Mouse (Mus musculus): ENCODE measurements at regions not wholly inside any gene's neighbourhood (a gene's known extent, or its start where the extent isn't known, plus 50 kb on each side); places are given as distances from the start of the nearest gene placed in this dataset.
A peak's percentile ranks its signal among the peaks of the same experiment; 100 is the strongest.

- DNase-seq, result peak in 1 of 2 experiments; percentile 18
Measured at GRCm38 (mm10) chr8:77774551-77775335, 50.5 kb upstream of the Ednra start.

GRCm38 (mm10) chr8:77775526-77775925 is 51.3 kb upstream of the Ednra start:
- DNase-seq, result no peak

GRCm38 (mm10) chr8:77777597-77777996 is 53.3 kb upstream of the Ednra start:
- DNase-seq, result no peak

- no peak for DNase-seq
Measured at GRCm38 (mm10) chr8:77785676-77786255, 61.5 kb upstream of the Ednra start.

- DNase-seq, result peak; percentile 23 to 26
Measured at GRCm38 (mm10) chr8:77794911-77795310, 70.6 kb upstream of the Ednra start.

- peak in 1 of 2 experiments; percentile 5 for DNase-seq
Measured at GRCm38 (mm10) chr8:77803147-77803903, 79.1 kb upstream of the Ednra start.

GRCm38 (mm10) chr8:77804536-77804935 is 80.3 kb upstream of the Ednra start:
- no peak for DNase-seq

- no peak for DNase-seq
Measured at GRCm38 (mm10) chr8:77804956-77805355, 80.7 kb upstream of the Ednra start.

GRCm38 (mm10) chr8:77805657-77806056 is 81.4 kb upstream of the Ednra start:
- DNase-seq, result no peak

- peak in 1 of 2 experiments; percentile 6 for DNase-seq
Measured at GRCm38 (mm10) chr8:77814796-77815647, 90.8 kb upstream of the Ednra start.

- DNase-seq, result no peak
Measured at GRCm38 (mm10) chr8:77815648-77815971, 91.3 kb upstream of the Ednra start.

- DNase-seq, result no peak
Measured at GRCm38 (mm10) chr8:77816217-77816616, 92.0 kb upstream of the Ednra start.

- DNase-seq, result no peak
Measured at GRCm38 (mm10) chr8:77825786-77826185, 101.5 kb upstream of the Ednra start.

- DNase-seq, result no peak
Measured at GRCm38 (mm10) chr8:77826255-77826654, 102.0 kb upstream of the Ednra start.

- no peak for DNase-seq
Measured at GRCm38 (mm10) chr8:77828079-77828478, 103.8 kb upstream of the Ednra start.

- DNase-seq, result no peak
Measured at GRCm38 (mm10) chr8:77829126-77829748, 105.0 kb upstream of the Ednra start.

- DNase-seq, result no peak
Measured at GRCm38 (mm10) chr8:77829764-77830163, 105.5 kb upstream of the Ednra start.

GRCm38 (mm10) chr8:77834283-77834682 is 110.0 kb upstream of the Ednra start:
- DNase-seq, result no peak

- no peak for DNase-seq
Measured at GRCm38 (mm10) chr8:77836902-77837489, 112.7 kb upstream of the Ednra start.

GRCm38 (mm10) chr8:77842392-77843139 is 118.3 kb upstream of the Ednra start:
- DNase-seq, result no peak

- no peak for DNase-seq
Measured at GRCm38 (mm10) chr8:77843229-77843628, 119.0 kb upstream of the Ednra start.
